Mouse (Mus musculus): ENCODE results near the gene Qrsl1. TPM values are rescaled to one million over a fixed set of nuclear protein-coding genes. Genes with fewer than 3 reads are reported as not detected.
A peak's percentile ranks its signal among the peaks of the same experiment; 100 is the strongest.

Gene Qrsl1
- polyA plus RNA-seq, 1 experiment from 2014 or later, result 30.8 TPM

DNA sequence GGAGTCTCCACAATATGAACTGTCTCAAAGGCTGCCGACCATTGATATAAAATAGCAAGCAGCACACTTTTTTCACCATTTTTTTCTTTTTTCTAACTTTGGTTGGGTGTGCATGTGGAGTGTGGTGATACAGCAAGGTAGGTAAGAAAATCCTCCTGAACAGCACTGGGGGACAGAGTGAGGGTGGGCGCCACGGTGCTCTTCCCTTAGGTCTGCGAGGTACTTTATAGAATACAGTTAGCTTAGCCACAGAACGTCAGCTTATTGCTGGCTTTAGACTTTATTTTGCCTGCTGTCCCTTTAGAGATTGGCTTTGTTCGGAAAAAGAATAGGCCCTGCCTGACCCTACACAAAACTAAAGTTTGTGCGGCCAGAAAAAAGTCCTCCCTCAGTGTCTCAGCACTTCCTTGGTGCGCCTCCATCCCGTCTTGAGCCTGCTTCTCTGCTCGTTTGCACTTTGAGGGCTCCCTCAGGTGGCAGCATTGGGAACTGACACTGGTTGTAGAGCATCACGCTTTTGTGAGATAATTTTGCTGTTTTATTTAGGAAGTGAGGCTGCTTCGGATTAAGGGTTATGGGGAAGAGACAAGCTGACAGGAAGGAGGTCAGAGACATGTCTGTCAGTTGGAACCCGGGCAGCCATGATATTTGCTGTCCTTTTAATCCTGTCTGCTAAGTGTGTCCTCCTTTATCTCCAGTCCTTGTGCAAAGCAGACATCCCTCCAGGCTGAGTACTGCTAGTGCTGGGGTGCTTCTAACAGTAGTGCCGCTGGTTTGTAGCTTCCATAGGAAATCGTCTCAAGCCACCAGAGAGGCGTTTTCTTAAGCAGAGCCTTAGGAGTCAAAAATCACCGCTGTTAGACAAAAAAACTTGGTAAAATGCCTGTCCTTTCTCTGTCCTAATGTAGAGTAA, 17.4 kb upstream of the Qrsl1 start:
- no peak overlapping the region for H3K4me2 ChIP-seq (ENCODE audit: low read depth, low read length)
- WGBS, result 40% methylated on average over 17 of the region's 17 CpGs
- H3K4me3 ChIP-seq (ENCODE audit: low read length), result no peak overlapping the region
- no peak overlapping the region for H3K27ac ChIP-seq (ENCODE audit: low read length)
- H3K36me3 ChIP-seq (ENCODE audit: control insufficient read depth, insufficient read depth), result no peaks in the 10 kb centered on the region; the same call in 1 of the 2 replicates
- H3K27me3 ChIP-seq (ENCODE audit: control insufficient read depth, insufficient read depth, low read length), result no peaks in the 10 kb centered on the region
- ATAC-seq (replicated peaks; ENCODE audit: extremely low read depth, insufficient read depth, low FRiP score), result no peak
- H3K9me3 ChIP-seq (replicated peaks; ENCODE audit: control insufficient read depth, low read length), result no peaks in the 10 kb centered on the region
- H3K9ac ChIP-seq (ENCODE audit: low read length), result no peak overlapping the region
- peaks cover 6% of the 10 kb centered on the region for H3K4me1 ChIP-seq (ENCODE audit: control insufficient read depth, insufficient read depth, low read length)

DNA sequence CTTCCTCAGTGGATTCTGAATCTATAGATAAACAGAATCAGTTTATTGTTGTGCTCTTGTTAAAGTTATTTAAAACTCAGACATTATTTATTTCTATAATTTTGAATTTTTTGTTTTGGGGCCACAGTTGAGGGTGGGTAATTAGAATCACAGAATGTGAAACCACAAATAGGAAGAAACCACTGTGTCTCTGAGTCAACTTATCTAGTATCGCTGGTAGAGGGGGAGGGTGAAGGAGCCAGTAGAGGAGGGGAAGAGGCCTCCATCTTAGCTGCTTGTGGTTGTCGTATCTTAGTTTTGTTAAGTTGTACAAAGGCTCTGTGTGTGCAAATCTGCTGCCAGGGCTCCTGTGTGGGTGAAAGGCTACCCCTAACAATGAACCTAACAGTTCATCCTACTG, 15.2 kb upstream of the Qrsl1 start:
- Histone ChIP-seq H3K4me1 (ENCODE audit: control insufficient read depth, insufficient read depth, low read length) (peaks cover 6% of the 10 kb centered on the region), H3K27me3 (ENCODE audit: control insufficient read depth, insufficient read depth, low read length) (no peaks in the 10 kb centered on the region), H3K9ac (ENCODE audit: low read length) (no peak overlapping the region), H3K4me2 (ENCODE audit: low read depth, low read length) (no peak overlapping the region), H3K27ac (ENCODE audit: low read length) (no peak overlapping the region), H3K9me3 (replicated peaks; ENCODE audit: control insufficient read depth, low read length) (no peaks in the 10 kb centered on the region), H3K36me3 (ENCODE audit: control insufficient read depth, insufficient read depth) (no peaks in the 10 kb centered on the region), H3K4me3 (ENCODE audit: low read length) (no peak overlapping the region)
- WGBS, result 60% methylated on average over 2 of the region's 2 CpGs
- ATAC-seq (replicated peaks; ENCODE audit: extremely low read depth, insufficient read depth, low FRiP score), result no peak

GRCm38 (mm10) chr10:43916181-43916580, 14.6 kb upstream of the Qrsl1 start:
- peaks cover 6% of the 10 kb centered on the region for H3K4me1 ChIP-seq (ENCODE audit: control insufficient read depth, insufficient read depth, low read length)
- H3K9ac ChIP-seq (ENCODE audit: low read length), result no peak overlapping the region
- no peak for ATAC-seq (replicated peaks; ENCODE audit: extremely low read depth, insufficient read depth, low FRiP score)
- WGBS, result 85% methylated on average over 12 of the region's 12 CpGs
- H3K9me3 ChIP-seq (replicated peaks; ENCODE audit: control insufficient read depth, low read length), result no peaks in the 10 kb centered on the region
- H3K36me3 ChIP-seq (ENCODE audit: control insufficient read depth, insufficient read depth), result no peaks in the 10 kb centered on the region
- H3K4me2 ChIP-seq (ENCODE audit: low read depth, low read length), result no peak overlapping the region
- no peaks in the 10 kb centered on the region for H3K27me3 ChIP-seq (ENCODE audit: control insufficient read depth, insufficient read depth, low read length)
- no peak overlapping the region for H3K4me3 ChIP-seq (ENCODE audit: low read length)
- H3K27ac ChIP-seq (ENCODE audit: low read length), result no peak overlapping the region

- H3K27me3 ChIP-seq (ENCODE audit: control insufficient read depth, insufficient read depth, low read length), result no peaks in the 10 kb centered on the region
- H3K36me3 ChIP-seq (ENCODE audit: control insufficient read depth, insufficient read depth), result peaks cover 5% of the 10 kb centered on the region; the same call in 1 of the 2 replicates
- no peak overlapping the region for H3K9ac ChIP-seq (ENCODE audit: low read length)
- WGBS, result 86% methylated on average over 3 of the region's 3 CpGs
- no peak for ATAC-seq (replicated peaks; ENCODE audit: extremely low read depth, insufficient read depth, low FRiP score)
- no peaks in the 10 kb centered on the region for H3K9me3 ChIP-seq (replicated peaks; ENCODE audit: control insufficient read depth, low read length)
- H3K27ac ChIP-seq (ENCODE audit: low read length), result no peak overlapping the region
- no peak overlapping the region for H3K4me2 ChIP-seq (ENCODE audit: low read depth, low read length)
- H3K4me1 ChIP-seq (ENCODE audit: control insufficient read depth, insufficient read depth, low read length), result 0 out of 2 replicates have a peak, but pooled peaks cover 3% of the 10 kb centered on the region
- H3K4me3 ChIP-seq (ENCODE audit: low read length), result no peak overlapping the region
These were observed 10.7 kb upstream of the Qrsl1 start for GRCm38 (mm10) chr10:43912236-43912635.

DNA sequence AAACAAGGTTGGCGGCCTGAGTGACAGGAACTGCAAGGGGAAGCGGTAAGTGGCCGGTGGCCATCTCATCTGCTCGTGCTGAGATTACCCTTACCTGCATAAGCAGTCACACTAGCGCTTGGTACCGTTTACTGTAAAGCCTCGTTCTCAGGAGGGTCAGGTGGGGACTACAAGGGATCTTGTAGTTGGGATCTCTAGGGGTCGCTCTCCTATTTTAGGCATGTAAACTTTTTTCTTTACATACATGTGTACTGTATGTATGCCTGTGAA, 9.3 kb upstream of the Qrsl1 start:
- H3K9me3 ChIP-seq (replicated peaks; ENCODE audit: control insufficient read depth, low read length), result no peaks in the 10 kb centered on the region
- H3K27ac ChIP-seq (ENCODE audit: low read length), result no peak overlapping the region
- H3K4me2 ChIP-seq (ENCODE audit: low read depth, low read length), result no peak overlapping the region
- no peaks in the 10 kb centered on the region for H3K27me3 ChIP-seq (ENCODE audit: control insufficient read depth, insufficient read depth, low read length)
- H3K4me3 ChIP-seq (ENCODE audit: low read length), result no peak overlapping the region
- H3K36me3 ChIP-seq (ENCODE audit: control insufficient read depth, insufficient read depth), result peaks cover 5% of the 10 kb centered on the region; the same call in 1 of the 2 replicates
- WGBS, result 87% methylated on average over 8 of the region's 8 CpGs
- H3K4me1 ChIP-seq (ENCODE audit: control insufficient read depth, insufficient read depth, low read length), result no peaks in the 10 kb centered on the region
- no peak overlapping the region for H3K9ac ChIP-seq (ENCODE audit: low read length)
- no peak for ATAC-seq (replicated peaks; ENCODE audit: extremely low read depth, insufficient read depth, low FRiP score)

DNA sequence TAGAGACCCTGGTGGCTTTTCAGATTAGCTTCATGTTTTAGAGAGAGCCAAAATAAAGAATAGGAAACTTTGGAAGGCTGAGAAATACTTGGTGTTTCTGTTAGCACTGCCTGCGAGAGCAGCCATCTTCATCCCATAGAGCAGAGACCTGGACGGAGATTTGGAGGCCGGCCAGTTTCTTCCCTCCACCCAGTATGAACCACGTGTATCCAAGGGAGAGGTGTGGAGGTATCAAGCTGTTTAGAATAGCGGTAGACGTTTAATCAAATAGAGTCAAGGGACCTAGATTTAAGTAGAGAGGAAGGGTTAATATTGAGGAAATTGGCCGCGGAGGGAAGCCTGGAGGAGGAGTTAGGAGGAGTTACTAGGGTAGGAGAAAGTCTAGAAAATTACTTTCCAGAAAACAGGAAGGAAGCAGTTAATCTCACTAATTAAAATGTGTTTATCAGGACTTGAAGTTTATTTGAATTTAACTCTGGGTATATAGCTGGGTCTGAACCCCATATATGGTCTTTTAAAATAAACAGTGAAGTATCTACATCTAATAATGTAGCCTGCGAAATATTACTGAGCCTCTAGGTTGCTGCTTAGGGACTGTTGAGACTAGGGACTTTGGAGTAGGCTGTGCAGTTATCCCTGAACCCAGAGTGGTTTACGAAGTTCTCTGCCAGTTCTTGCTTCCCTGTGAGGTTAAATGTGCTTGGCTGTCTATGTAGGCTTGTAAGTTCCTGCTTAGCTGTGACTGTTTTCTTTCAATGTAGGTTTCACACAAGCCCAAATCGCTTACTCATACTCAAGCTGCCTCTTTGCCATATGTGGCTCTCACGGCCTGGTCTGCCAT, 8.7 kb upstream of the Qrsl1 start:
- Histone ChIP-seq H3K9ac (ENCODE audit: low read length) (no peak overlapping the region), H3K9me3 (replicated peaks; ENCODE audit: control insufficient read depth, low read length) (no peaks in the 10 kb centered on the region), H3K27ac (ENCODE audit: low read length) (no peak overlapping the region), H3K4me3 (ENCODE audit: low read length) (no peak overlapping the region), H3K36me3 (ENCODE audit: control insufficient read depth, insufficient read depth) (peaks cover 5% of the 10 kb centered on the region; the same call in 1 of the 2 replicates), H3K4me2 (ENCODE audit: low read depth, low read length) (no peak overlapping the region), H3K27me3 (ENCODE audit: control insufficient read depth, insufficient read depth, low read length) (no peaks in the 10 kb centered on the region), H3K4me1 (ENCODE audit: control insufficient read depth, insufficient read depth, low read length) (no peaks in the 10 kb centered on the region)
- 78% methylated on average over 12 of the region's 12 CpGs for WGBS
- ATAC-seq (replicated peaks; ENCODE audit: extremely low read depth, insufficient read depth, low FRiP score), result no peak

DNA sequence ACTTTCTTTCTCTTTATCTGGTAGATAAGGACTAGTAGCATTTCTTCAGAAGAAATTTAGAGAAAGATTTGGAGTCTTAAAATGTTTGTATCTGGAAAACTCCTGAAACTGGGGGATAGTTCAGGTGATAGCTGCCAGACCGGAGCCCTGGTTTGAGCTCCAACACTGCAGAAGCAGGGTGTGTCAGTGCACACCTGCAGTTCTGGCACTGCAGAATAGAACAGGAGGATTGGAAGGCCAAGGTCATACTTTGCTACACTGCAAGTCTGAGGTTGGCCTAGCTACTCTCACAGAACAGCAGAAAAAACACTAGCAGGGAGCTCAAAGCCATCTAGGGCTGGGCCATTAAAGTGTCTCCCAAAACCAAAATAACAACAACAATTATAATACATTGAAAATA, 3.0 kb upstream of the Qrsl1 start:
- Histone ChIP-seq H3K9ac (ENCODE audit: low read length) (no peak overlapping the region), H3K4me3 (ENCODE audit: low read length) (no peak overlapping the region), H3K27ac (ENCODE audit: low read length) (no peak overlapping the region), H3K9me3 (replicated peaks; ENCODE audit: control insufficient read depth, low read length) (no peaks in the 10 kb centered on the region), H3K4me2 (ENCODE audit: low read depth, low read length) (no peak overlapping the region), H3K4me1 (ENCODE audit: control insufficient read depth, insufficient read depth, low read length) (peaks cover 6% of the 10 kb centered on the region), H3K36me3 (ENCODE audit: control insufficient read depth, insufficient read depth) (no peaks in the 10 kb centered on the region), H3K27me3 (ENCODE audit: control insufficient read depth, insufficient read depth, low read length) (no peaks in the 10 kb centered on the region)
- ATAC-seq (replicated peaks; ENCODE audit: extremely low read depth, insufficient read depth, low FRiP score), result no peak
- WGBS, result 94% methylated on average over 1 of the region's 1 CpGs

- H3K4me2 ChIP-seq (ENCODE audit: low read depth, low read length), result peak overlapping the region; percentile 70
- H3K9me3 ChIP-seq (replicated peaks; ENCODE audit: control insufficient read depth, low read length), result no peaks in the 10 kb centered on the region
- H3K36me3 ChIP-seq (ENCODE audit: control insufficient read depth, insufficient read depth), result no peaks in the 10 kb centered on the region
- peak overlapping the region; percentile 90 for H3K4me3 ChIP-seq (ENCODE audit: low read length)
- peak overlapping the region; percentile 90 for H3K27ac ChIP-seq (ENCODE audit: low read length)
- H3K4me1 ChIP-seq (ENCODE audit: control insufficient read depth, insufficient read depth, low read length), result peaks cover 6% of the 10 kb centered on the region
- WGBS, result 5% methylated on average over 30 of the region's 30 CpGs
- no peak; the same call in none of the 2 replicates for ATAC-seq (replicated peaks; ENCODE audit: extremely low read depth, insufficient read depth, low FRiP score)
- H3K27me3 ChIP-seq (ENCODE audit: control insufficient read depth, insufficient read depth, low read length), result no peaks in the 10 kb centered on the region
- peak overlapping the region; percentile 87 for H3K9ac ChIP-seq (ENCODE audit: low read length)
These were observed 518 bp downstream of the Qrsl1 start for GRCm38 (mm10) chr10:43900883-43901570.
